Mouse (Mus musculus): ENCODE measurements around the gene Hspa1l. TPM values are rescaled to one million over a fixed set of nuclear protein-coding genes. Genes with fewer than 3 reads are reported as not detected.
A peak's percentile ranks its signal among the peaks of the same experiment; 100 is the strongest.
"Not testable (repeated sequence)": the region's sequence is repeated elsewhere in the genome, so short reads cannot be mapped to it uniquely, and the experiment has no call there.

Hspa1l gene
- polyA plus RNA-seq, 1 experiment from 2014 or later = 1.7 TPM

GRCm38 (mm10) chr17:34977000-34977399 lies 4.5 kb downstream of the Hspa1l start:
- H3K27ac ChIP-seq = no peak overlapping the region
- H3K36me3 ChIP-seq (ENCODE audit: inconsistent target) = no peaks in the 10 kb centered on the region
- WGBS (ENCODE audit: missing documents) = 93% methylated on average over 20 of the region's 20 CpGs
- no peak overlapping the region for H3K4me3 ChIP-seq (ENCODE audit: inconsistent target)
- no peaks in the 10 kb centered on the region for H3K79me2 ChIP-seq (ENCODE audit: inconsistent target)

- 93% methylated on average over 26 of the region's 27 CpGs for WGBS (ENCODE audit: missing documents)
Observed at GRCm38 (mm10) chr17:34978239-34978638, 5.7 kb downstream of the Hspa1l start.

GRCm38 (mm10) chr17:34979631-34980030 lies 7.1 kb downstream of the Hspa1l start:
- no peak overlapping the region for H3K4me3 ChIP-seq (ENCODE audit: inconsistent target)
- H3K36me3 ChIP-seq (ENCODE audit: inconsistent target) = no peaks in the 10 kb centered on the region
- H3K79me2 ChIP-seq (ENCODE audit: inconsistent target) = peaks cover 26% of the 10 kb centered on the region
- WGBS (ENCODE audit: missing documents) = 92% methylated on average over 4 of the region's 4 CpGs
- H3K27ac ChIP-seq = no peak overlapping the region

More at GRCm38 (mm10) chr17:34978239-34978638, 5.7 kb downstream of the Hspa1l start:
- H3K36me3 ChIP-seq (ENCODE audit: inconsistent target) = no peaks in the 10 kb centered on the region
- peaks cover 12% of the 10 kb centered on the region for H3K79me2 ChIP-seq (ENCODE audit: inconsistent target)
- no peak overlapping the region for H3K4me3 ChIP-seq (ENCODE audit: inconsistent target)
- H3K27ac ChIP-seq = no peak overlapping the region

GRCm38 (mm10) chr17:34980655-34981054 lies 8.2 kb downstream of the Hspa1l start:
- H3K36me3 ChIP-seq (ENCODE audit: inconsistent target) = peaks cover 4% of the 10 kb centered on the region; the same call in 1 of the 2 replicates
- 19% methylated on average over 2 of the region's 2 CpGs for WGBS (ENCODE audit: missing documents)
- H3K27ac ChIP-seq = peak overlapping the region; percentile 67
- peaks cover 31% of the 10 kb centered on the region for H3K79me2 ChIP-seq (ENCODE audit: inconsistent target)
- H3K4me3 ChIP-seq (ENCODE audit: inconsistent target) = peak overlapping the region; percentile 84

GRCm38 (mm10) chr17:34981690-34982180 lies 9.2 kb downstream of the Hspa1l start, which contains the start of gene Lsm2:
Lsm2 (plus strand) TSS chr17:34981862.
- WGBS (ENCODE audit: missing documents) = 1% methylated on average over 55 of the region's 58 CpGs
- peaks cover 31% of the 10 kb centered on the region for H3K79me2 ChIP-seq (ENCODE audit: inconsistent target)
- H3K36me3 ChIP-seq (ENCODE audit: inconsistent target) = peaks cover 11% of the 10 kb centered on the region; the same call in 1 of the 2 replicates
- peak within 1 kb of the TSS; percentile 84 for H3K4me3 ChIP-seq (ENCODE audit: inconsistent target)
- peak within 1 kb of the TSS; percentile 68 for H3K27ac ChIP-seq

GRCm38 (mm10) chr17:34982328-34982727 lies 9.8 kb downstream of the Hspa1l start:
- Histone ChIP-seq H3K27ac (peak overlapping the region; percentile 68), H3K79me2 (ENCODE audit: inconsistent target) (peaks cover 31% of the 10 kb centered on the region), H3K36me3 (ENCODE audit: inconsistent target) (peaks cover 11% of the 10 kb centered on the region; the same call in 1 of the 2 replicates), H3K4me3 (ENCODE audit: inconsistent target) (peak overlapping the region; percentile 84)
- WGBS (ENCODE audit: missing documents) = 1% methylated on average over 15 of the region's 15 CpGs

GRCm38 (mm10) chr17:34984218-34984617 lies 11.7 kb downstream of the Hspa1l start:
- Histone ChIP-seq H3K27ac (no peak overlapping the region), H3K36me3 (ENCODE audit: inconsistent target) (peaks cover 11% of the 10 kb centered on the region; the same call in 1 of the 2 replicates), H3K79me2 (ENCODE audit: inconsistent target) (peaks cover 31% of the 10 kb centered on the region), H3K4me3 (ENCODE audit: inconsistent target) (no peak overlapping the region)
- 94% methylated on average over 2 of the region's 2 CpGs for WGBS (ENCODE audit: missing documents)

GRCm38 (mm10) chr17:34994751-34995150 lies 22.2 kb downstream of the Hspa1l start:
- Histone ChIP-seq H3K79me2 (ENCODE audit: inconsistent target) (peaks cover 34% of the 10 kb centered on the region), H3K27ac (no peak overlapping the region), H3K36me3 (ENCODE audit: inconsistent target) (no peaks in the 10 kb centered on the region), H3K4me3 (ENCODE audit: inconsistent target) (no peak overlapping the region)

GRCm38 (mm10) chr17:34995192-34995591 lies 22.7 kb downstream of the Hspa1l start:
- H3K27ac ChIP-seq; H3K36me3 ChIP-seq (ENCODE audit: inconsistent target); H3K4me3 ChIP-seq (ENCODE audit: inconsistent target): not testable (repeated sequence)
- 77% methylated on average over 4 of the region's 4 CpGs for WGBS (ENCODE audit: missing documents)
- peaks cover 37% of the 10 kb centered on the region for H3K79me2 ChIP-seq (ENCODE audit: inconsistent target)

GRCm38 (mm10) chr17:34995927-34996326 lies 23.4 kb downstream of the Hspa1l start:
- not testable (repeated sequence) for H3K27ac ChIP-seq; H3K36me3 ChIP-seq (ENCODE audit: inconsistent target); H3K4me3 ChIP-seq (ENCODE audit: inconsistent target)
- WGBS (ENCODE audit: missing documents) = 69% methylated on average over 4 of the region's 4 CpGs
- H3K79me2 ChIP-seq (ENCODE audit: inconsistent target) = peaks cover 37% of the 10 kb centered on the region

GRCm38 (mm10) chr17:34996411-34997141 lies 24.1 kb downstream of the Hspa1l start:
- WGBS (ENCODE audit: missing documents) = 86% methylated on average over 12 of the region's 14 CpGs
- Histone ChIP-seq H3K4me3 (ENCODE audit: inconsistent target) (no peak overlapping the region), H3K27ac (no peak overlapping the region), H3K79me2 (ENCODE audit: inconsistent target) (peaks cover 37% of the 10 kb centered on the region), H3K36me3 (ENCODE audit: inconsistent target) (no peaks in the 10 kb centered on the region)

- H3K36me3 ChIP-seq (ENCODE audit: inconsistent target) = no peaks in the 10 kb centered on the region
- no peak overlapping the region for H3K27ac ChIP-seq
- peaks cover 37% of the 10 kb centered on the region for H3K79me2 ChIP-seq (ENCODE audit: inconsistent target)
- no peak overlapping the region for H3K4me3 ChIP-seq (ENCODE audit: inconsistent target)
- 81% methylated on average over 3 of the region's 5 CpGs for WGBS (ENCODE audit: missing documents)
Observed at GRCm38 (mm10) chr17:34997142-34997483, 24.6 kb downstream of the Hspa1l start.

- no peaks in the 10 kb centered on the region for H3K36me3 ChIP-seq (ENCODE audit: inconsistent target)
- 58% methylated on average over 15 of the region's 15 CpGs for WGBS (ENCODE audit: missing documents)
- peaks cover 54% of the 10 kb centered on the region for H3K79me2 ChIP-seq (ENCODE audit: inconsistent target)
- peak overlapping the region; percentile 94 for H3K27ac ChIP-seq
- H3K4me3 ChIP-seq (ENCODE audit: inconsistent target) = peak overlapping the region; percentile 72
Observed at GRCm38 (mm10) chr17:34998526-34999430, 26.3 kb downstream of the Hspa1l start.

- peak overlapping the region; percentile 94 for H3K27ac ChIP-seq
- peak overlapping the region; percentile 72 for H3K4me3 ChIP-seq (ENCODE audit: inconsistent target)
- peaks cover 67% of the 10 kb centered on the region for H3K79me2 ChIP-seq (ENCODE audit: inconsistent target)
- not testable (repeated sequence) for H3K36me3 ChIP-seq (ENCODE audit: inconsistent target)
- WGBS (ENCODE audit: missing documents) = 0% methylated on average over 26 of the region's 32 CpGs
Observed at GRCm38 (mm10) chr17:34999871-35000716, 27.6 kb downstream of the Hspa1l start.

Measured in macrophage (primary cell).